Mouse (Mus musculus) midbrain, embryonic 11.5 days (tissue): ENCODE data around the gene Tuba3a. TPM values are rescaled to one million over a fixed set of nuclear protein-coding genes. Genes with fewer than 3 reads are reported as not detected.

Experiments
- ATAC-seq: fragments of 200-750 bp; cut with Nextera tagmentation; 2 replicates; pipeline ENCODE4 v1.8.0; 2017; ENCODE audit warnings: moderate TSS enrichment, moderate library complexity; ENCODE audit not compliant: low FRiP score
- DNase-seq: peaks from one replicate; pipeline ENCODE4 v3.0.0; 2015; ENCODE audit warnings: low spot score; ENCODE audit errors: missing footprints
- H3K27ac ChIP-seq: fragments of 300-500 bp; sonication (generic); 2 replicates; pipeline ENCODE4 v1.5.1; 2014; ENCODE audit warnings: low read depth, low read length
- H3K27me3 ChIP-seq: fragments of 300-500 bp; sonication (generic); 2 replicates; pipeline ENCODE4 v1.6.1; 2014; ENCODE audit warnings: mild to moderate bottlenecking, low read length, moderate library complexity, mixed read lengths; ENCODE audit not compliant: control insufficient read depth, insufficient read depth
- H3K36me3 ChIP-seq: fragments of 300-500 bp; sonication (generic); 2 replicates; pipeline ENCODE4 v1.6.1; 2014; ENCODE audit warnings: mild to moderate bottlenecking, low read length, moderate library complexity, mixed read lengths; ENCODE audit not compliant: control insufficient read depth, insufficient read depth
- H3K4me1 ChIP-seq: fragments of 300-500 bp; sonication (generic); 2 replicates; pipeline ENCODE4 v1.6.1; 2014; ENCODE audit warnings: low read length; ENCODE audit not compliant: control insufficient read depth, insufficient read depth
- H3K4me2 ChIP-seq: fragments of 300-500 bp; sonication (generic); 2 replicates; pipeline ENCODE4 v1.6.1; 2014; ENCODE audit warnings: mild to moderate bottlenecking, moderate library complexity
- H3K4me3 ChIP-seq: fragments of 300-500 bp; sonication (generic); 2 replicates; pipeline ENCODE4 v1.5.1; 2014; ENCODE audit warnings: low read depth, low read length
- H3K9ac ChIP-seq: fragments of 300-500 bp; sonication (generic); 2 replicates; pipeline ENCODE4 v1.6.1; 2014; ENCODE audit warnings: low read length
- H3K9me3 ChIP-seq: fragments of 300-500 bp; sonication (generic); 2 replicates; pipeline ENCODE4 v1.6.1; 2016; ENCODE audit warnings: low read length; ENCODE audit not compliant: control insufficient read depth
- WGBS: fragments of 180-500 bp; shearing (Covaris S2); extraction: QIAGEN DNeasy Blood & Tissue Kit; methylation state at CpG from one replicate; pipeline ENCODE4 v1.1.7; 2014; 5-methylcytosine and 5-hydroxymethylcytosine counted together
- polyA plus RNA-seq: library from polyadenylated mRNA; unstranded; fragments of >200 nt; fragmentation: Nextera tagmentation; extraction: Ambion mirVana; gene quantifications from 2 replicates; pipeline ENCODE4 v1.2.1, GENCODE M21; 2014

Tuba3a gene
- polyA plus RNA-seq, 1 experiment from 2014 or later, result 0.08 TPM

- no peaks in the 10 kb centered on the region for H3K36me3 ChIP-seq
- DNase-seq (no peak), ATAC-seq (no peak)
- WGBS, result 52% methylated on average over 1 of the region's 1 CpGs
- H3K27me3 ChIP-seq, result no peaks in the 10 kb centered on the region
- H3K9ac ChIP-seq, result no peak overlapping the region
- H3K4me3 ChIP-seq, result no peak overlapping the region
- no peak overlapping the region for H3K4me2 ChIP-seq
- no peak overlapping the region for H3K27ac ChIP-seq
- H3K9me3 ChIP-seq, result no peaks in the 10 kb centered on the region
- no peaks in the 10 kb centered on the region for H3K4me1 ChIP-seq
These were observed 15.1 kb upstream of the Tuba3a start for GRCm38 (mm10) chr6:125300982-125301381.

- 75% methylated on average over 5 of the region's 5 CpGs for WGBS
- DNase-seq (no peak), ATAC-seq (no peak)
- Histone ChIP-seq H3K9me3 (no peaks in the 10 kb centered on the region), H3K4me3 (no peak overlapping the region), H3K27ac (no peak overlapping the region), H3K9ac (no peak overlapping the region), H3K4me2 (no peak overlapping the region), H3K4me1 (no peaks in the 10 kb centered on the region), H3K27me3 (no peaks in the 10 kb centered on the region), H3K36me3 (no peaks in the 10 kb centered on the region)
These were observed 11.4 kb upstream of the Tuba3a start for GRCm38 (mm10) chr6:125297149-125297820.

GRCm38 (mm10) chr6:125294049-125294448, 8.2 kb upstream of the Tuba3a start:
- 91% methylated on average over 4 of the region's 4 CpGs for WGBS
- Histone ChIP-seq H3K27me3 (no peaks in the 10 kb centered on the region), H3K36me3 (no peaks in the 10 kb centered on the region), H3K4me3 (no peak overlapping the region), H3K27ac (no peak overlapping the region), H3K9ac (no peak overlapping the region), H3K4me1 (no peaks in the 10 kb centered on the region), H3K4me2 (no peak overlapping the region), H3K9me3 (no peaks in the 10 kb centered on the region)
- no peak for DNase-seq
- no peak for ATAC-seq

DNA sequence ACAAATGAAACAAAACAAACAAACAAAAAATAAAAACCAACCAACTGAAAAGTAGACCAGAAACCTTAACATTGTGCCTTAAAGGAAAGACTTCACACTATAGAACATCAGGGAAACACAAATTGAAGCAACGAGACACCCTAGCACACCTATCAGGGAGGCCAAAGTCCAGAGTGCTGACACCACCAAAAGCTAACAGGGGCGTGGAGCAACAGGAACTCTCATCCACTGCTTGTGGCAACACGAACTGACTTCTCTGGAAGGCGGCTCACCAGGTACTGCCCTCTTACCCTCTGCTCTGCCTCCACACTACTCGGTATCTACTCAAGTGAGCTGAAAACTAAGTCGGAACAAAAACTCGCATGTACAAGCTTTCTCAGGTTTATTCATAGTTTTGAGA, 6.4 kb upstream of the Tuba3a start:
- Histone ChIP-seq H3K36me3 (no peaks in the 10 kb centered on the region), H3K4me2 (no peak overlapping the region), H3K4me1 (no peaks in the 10 kb centered on the region), H3K27me3 (no peaks in the 10 kb centered on the region), H3K9me3 (no peaks in the 10 kb centered on the region), H3K27ac (no peak overlapping the region), H3K4me3 (no peak overlapping the region), H3K9ac (no peak overlapping the region)
- DNase-seq, result no peak
- WGBS, result 92% methylated on average over 7 of the region's 7 CpGs
- ATAC-seq, result no peak

- Histone ChIP-seq H3K4me1 (no peaks in the 10 kb centered on the region), H3K36me3 (no peaks in the 10 kb centered on the region), H3K4me3 (no peak overlapping the region), H3K27me3 (no peaks in the 10 kb centered on the region), H3K9me3 (no peaks in the 10 kb centered on the region), H3K27ac (no peak overlapping the region), H3K9ac (no peak overlapping the region), H3K4me2 (no peak overlapping the region)
- ATAC-seq, result no peak
- no peak for DNase-seq
- WGBS, result 85% methylated on average over 4 of the region's 4 CpGs
These were observed 5.5 kb upstream of the Tuba3a start for GRCm38 (mm10) chr6:125291329-125291728.

- H3K9ac ChIP-seq, result no peak overlapping the region
- DNase-seq (no peak), ATAC-seq (no peak)
- H3K4me3 ChIP-seq, result no peak overlapping the region
- no peak overlapping the region for H3K4me2 ChIP-seq
- no peaks in the 10 kb centered on the region for H3K27me3 ChIP-seq
- WGBS, result 80% methylated on average over 5 of the region's 5 CpGs
- no peak overlapping the region for H3K27ac ChIP-seq
- H3K9me3 ChIP-seq, result no peaks in the 10 kb centered on the region
- H3K36me3 ChIP-seq, result no peaks in the 10 kb centered on the region
- H3K4me1 ChIP-seq, result no peaks in the 10 kb centered on the region
These were observed 2.9 kb upstream of the Tuba3a start for GRCm38 (mm10) chr6:125288730-125289129.

DNA sequence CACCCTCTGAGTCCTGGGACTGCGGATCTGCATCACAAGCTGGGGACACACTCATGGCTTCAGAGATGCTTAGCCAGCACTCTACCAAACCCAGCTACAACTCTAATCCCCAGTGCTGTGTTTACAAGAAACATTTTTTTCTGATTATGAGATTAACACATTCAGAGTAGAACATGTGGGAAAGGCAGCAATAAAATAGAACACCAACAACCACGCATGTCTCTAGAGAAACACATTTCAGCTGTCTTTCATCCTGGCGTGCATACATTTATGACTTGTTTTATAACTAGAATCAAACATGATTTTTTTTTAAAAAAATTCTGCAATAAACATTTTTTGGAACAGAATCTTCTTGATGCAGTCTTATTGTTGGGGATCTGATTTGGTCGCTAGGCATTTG, 1.1 kb upstream of the Tuba3a start:
- Histone ChIP-seq H3K4me1 (no peaks in the 10 kb centered on the region), H3K36me3 (no peaks in the 10 kb centered on the region), H3K9me3 (no peaks in the 10 kb centered on the region), H3K4me2 (no peak overlapping the region), H3K27me3 (no peaks in the 10 kb centered on the region), H3K4me3 (no peak overlapping the region), H3K27ac (no peak overlapping the region), H3K9ac (no peak overlapping the region)
- DNase-seq (no peak), ATAC-seq (no peak)
- 87% methylated on average over 4 of the region's 4 CpGs for WGBS

- H3K36me3 ChIP-seq, result no peaks in the 10 kb centered on the region
- no peak overlapping the region for H3K4me3 ChIP-seq
- H3K27me3 ChIP-seq, result no peaks in the 10 kb centered on the region
- DNase-seq (peak; percentile 37), ATAC-seq (no peak)
- H3K4me1 ChIP-seq, result no peaks in the 10 kb centered on the region
- H3K4me2 ChIP-seq, result no peak overlapping the region
- no peaks in the 10 kb centered on the region for H3K9me3 ChIP-seq
- no peak overlapping the region for H3K27ac ChIP-seq
- WGBS, result 90% methylated on average over 7 of the region's 7 CpGs
- no peak overlapping the region for H3K9ac ChIP-seq
These were observed 1.1 kb downstream of the Tuba3a start for GRCm38 (mm10) chr6:125284751-125285150.

DNA sequence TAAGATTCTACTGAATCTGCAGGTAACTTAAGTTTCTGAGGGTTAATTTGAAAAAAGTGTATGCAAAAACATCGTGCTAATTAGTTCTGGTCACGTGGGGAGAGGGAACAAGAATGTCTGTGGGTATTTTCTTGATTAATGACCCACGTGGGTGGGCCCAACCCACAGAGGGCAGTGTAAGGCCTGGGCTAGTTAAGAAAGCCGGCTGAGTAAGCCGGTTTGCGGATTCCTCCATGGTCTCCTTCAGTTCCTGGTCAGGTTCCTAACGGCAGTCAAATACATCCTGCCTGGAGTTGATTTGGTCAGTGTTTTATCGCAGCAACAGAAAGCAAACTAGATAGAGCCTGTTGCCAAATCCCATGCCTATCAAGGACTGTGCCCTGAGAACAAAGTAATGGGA, 1.6 kb downstream of the Tuba3a start:
- peak; percentile 41 for DNase-seq
- Histone ChIP-seq H3K4me3 (no peak overlapping the region), H3K27ac (no peak overlapping the region), H3K9ac (no peak overlapping the region), H3K27me3 (no peaks in the 10 kb centered on the region), H3K36me3 (no peaks in the 10 kb centered on the region), H3K4me2 (no peak overlapping the region), H3K9me3 (no peaks in the 10 kb centered on the region), H3K4me1 (no peaks in the 10 kb centered on the region)
- no peak for ATAC-seq
- 74% methylated on average over 8 of the region's 8 CpGs for WGBS
